Mouse (Mus musculus) heart, embryonic 11.5 days (tissue): ENCODE measurements around the gene Rere. TPM values are rescaled to one million over a fixed set of nuclear protein-coding genes. Genes with fewer than 3 reads are reported as not detected.

Source experiments
- ATAC-seq: fragments of 200-750 bp; cut with Nextera tagmentation; replicated peaks from 2 replicates; pipeline ENCODE4 v1.8.0; 2017; ENCODE audit warnings: moderate library complexity; ENCODE audit not compliant: insufficient number of reproducible peaks, low FRiP score, low TSS enrichment
- H3K27ac ChIP-seq: fragments of 300-500 bp; sonication (generic); 2 replicates; pipeline ENCODE4 v1.5.1; 2014; ENCODE audit warnings: mild to moderate bottlenecking, low read depth, low read length
- H3K27me3 ChIP-seq: fragments of 300-500 bp; sonication (generic); 2 replicates; pipeline ENCODE4 v1.6.1; 2014; ENCODE audit warnings: mild to moderate bottlenecking, low read length, mixed read lengths; ENCODE audit not compliant: control insufficient read depth, insufficient read depth
- H3K36me3 ChIP-seq: fragments of 300-500 bp; sonication (generic); 2 replicates; pipeline ENCODE4 v1.6.1; 2014; ENCODE audit warnings: mild to moderate bottlenecking, low read length, moderate library complexity, mixed read lengths; ENCODE audit not compliant: control insufficient read depth, insufficient read depth
- H3K4me1 ChIP-seq: fragments of 300-500 bp; sonication (generic); 2 replicates; pipeline ENCODE4 v1.6.1; 2014; ENCODE audit warnings: low read length; ENCODE audit not compliant: control insufficient read depth, insufficient read depth
- H3K4me2 ChIP-seq: fragments of 300-500 bp; sonication (generic); 2 replicates; pipeline ENCODE4 v1.6.1; 2014; ENCODE audit warnings: mild to moderate bottlenecking, moderate library complexity
- H3K4me3 ChIP-seq: fragments of 300-500 bp; sonication (generic); 2 replicates; pipeline ENCODE4 v1.5.1; 2014; ENCODE audit warnings: low read depth, low read length
- H3K9ac ChIP-seq: fragments of 300-500 bp; sonication (generic); 2 replicates; pipeline ENCODE4 v1.6.1; 2014; ENCODE audit warnings: mild to moderate bottlenecking, low read depth, low read length, moderate library complexity
- H3K9me3 ChIP-seq: fragments of 300-500 bp; sonication (generic); replicated peaks from 2 replicates; pipeline ENCODE4 v1.6.1; 2016; ENCODE audit warnings: low read length; ENCODE audit not compliant: control insufficient read depth
- WGBS: fragments of 180-500 bp; shearing (Covaris S2); extraction: QIAGEN DNeasy Blood & Tissue Kit; methylation state at CpG from one replicate; pipeline ENCODE4 v1.1.7; 2014; ENCODE audit not compliant: insufficient replicate concordance; 5-methylcytosine and 5-hydroxymethylcytosine counted together
- polyA plus RNA-seq: library from polyadenylated mRNA; unstranded; fragments of >200 nt; fragmentation: Nextera tagmentation; extraction: Ambion mirVana; gene quantifications from 2 replicates; pipeline ENCODE4 v1.2.1, GENCODE M21; 2014

Gene Rere
- polyA plus RNA-seq, 1 experiment from 2014 or later: 29.1 TPM

DNA sequence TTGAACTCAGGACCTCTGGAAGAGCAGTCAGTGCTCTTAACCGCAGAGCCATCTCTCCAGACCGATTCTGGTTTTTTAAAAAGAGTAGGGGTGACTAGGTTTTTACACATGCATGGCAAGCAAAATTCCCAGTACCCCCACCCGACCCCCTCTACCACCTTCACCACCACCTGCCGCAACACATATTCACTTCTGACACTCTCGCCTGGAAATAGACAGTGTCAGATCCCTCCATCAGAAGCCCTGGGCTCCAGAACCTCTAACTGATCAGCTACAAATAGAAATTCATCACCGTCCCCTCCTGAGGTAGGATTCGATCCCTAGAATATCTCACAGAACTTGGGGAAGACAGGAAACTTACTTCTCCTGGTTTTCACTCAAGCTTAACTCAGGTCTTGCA lies 21.9 kb upstream of the Rere start:
- Histone ChIP-seq H3K9ac (no peak overlapping the region), H3K4me2 (no peak overlapping the region), H3K36me3 (peaks cover 3% of the 10 kb centered on the region), H3K27me3 (no peaks in the 10 kb centered on the region), H3K4me3 (no peak overlapping the region), H3K27ac (no peak overlapping the region), H3K9me3 (no peaks in the 10 kb centered on the region), H3K4me1 (peaks cover 18% of the 10 kb centered on the region)
- ATAC-seq: no peak
- 90% methylated on average over 7 of the region's 7 CpGs for WGBS

DNA sequence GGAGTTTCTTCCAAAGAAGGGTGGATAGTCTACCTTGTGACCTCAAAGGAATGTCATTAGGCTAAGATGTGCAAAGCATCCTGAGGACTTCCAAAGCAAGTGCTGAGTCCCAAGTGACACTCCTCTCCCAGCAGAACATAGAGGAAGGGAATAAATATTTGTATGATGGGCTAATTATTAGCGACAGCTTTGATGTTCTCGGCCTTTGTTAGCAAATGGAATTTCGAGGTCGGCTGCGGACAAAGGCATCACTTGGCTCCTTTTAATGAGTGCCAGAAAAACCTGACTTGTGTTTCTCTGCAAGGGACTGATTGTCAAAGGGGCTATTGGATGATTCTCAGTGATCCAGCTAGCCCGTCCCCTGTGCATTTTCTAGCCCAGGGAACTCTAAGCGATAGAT lies 21.3 kb upstream of the Rere start:
- no peaks in the 10 kb centered on the region for H3K9me3 ChIP-seq
- 77% methylated on average over 7 of the region's 7 CpGs for WGBS
- no peaks in the 10 kb centered on the region for H3K27me3 ChIP-seq
- H3K36me3 ChIP-seq: peaks cover 3% of the 10 kb centered on the region
- H3K9ac ChIP-seq: no peak overlapping the region
- no peak overlapping the region for H3K27ac ChIP-seq
- H3K4me1 ChIP-seq: peaks cover 18% of the 10 kb centered on the region
- no peak overlapping the region for H3K4me3 ChIP-seq
- no peak for ATAC-seq
- no peak overlapping the region for H3K4me2 ChIP-seq

DNA sequence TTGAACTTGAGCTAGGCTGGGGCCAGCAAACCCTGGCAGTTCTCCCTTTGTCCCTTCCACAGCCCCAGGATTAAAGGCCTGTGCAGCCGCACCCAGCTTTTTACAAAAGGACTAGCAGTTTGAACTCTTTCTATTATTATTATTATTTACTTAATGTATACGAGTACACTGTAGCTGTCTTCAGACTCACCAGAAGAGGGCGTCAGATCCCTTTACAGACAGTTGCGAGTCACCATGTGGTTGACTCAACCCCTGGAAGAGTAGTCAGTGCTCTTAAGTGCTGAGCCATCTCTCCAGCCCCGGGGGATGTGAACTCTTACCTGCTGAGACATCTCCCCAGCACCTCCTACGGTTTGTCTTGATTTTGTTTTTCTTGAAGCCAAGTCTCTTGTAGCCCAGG lies 20.7 kb upstream of the Rere start:
- Histone ChIP-seq H3K4me3 (no peak overlapping the region), H3K4me2 (no peak overlapping the region), H3K27ac (no peak overlapping the region), H3K4me1 (peaks cover 18% of the 10 kb centered on the region), H3K36me3 (peaks cover 2% of the 10 kb centered on the region), H3K9ac (no peak overlapping the region), H3K27me3 (no peaks in the 10 kb centered on the region), H3K9me3 (no peaks in the 10 kb centered on the region)
- 36% methylated on average over 6 of the region's 6 CpGs for WGBS
- no peak for ATAC-seq

DNA sequence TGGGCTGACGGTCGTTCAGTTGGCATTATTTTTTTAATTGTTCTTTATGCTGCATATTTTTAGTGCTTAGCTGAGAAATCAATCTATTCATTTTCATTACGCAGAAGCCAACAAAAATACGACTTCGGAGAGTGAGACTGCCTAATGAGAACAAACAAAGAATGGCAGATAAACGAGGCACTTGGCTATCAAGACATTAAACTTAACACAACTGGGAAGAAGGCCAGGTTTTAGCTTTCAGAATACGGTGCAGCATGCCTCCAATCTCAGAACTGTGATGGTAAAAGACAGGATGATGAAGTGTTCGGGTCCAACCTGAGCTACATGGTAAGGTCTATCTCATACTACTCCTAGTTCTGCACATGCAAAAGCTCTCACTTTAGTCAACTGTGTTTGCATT lies 19.1 kb upstream of the Rere start:
- 79% methylated on average over 8 of the region's 8 CpGs for WGBS
- H3K27me3 ChIP-seq: no peaks in the 10 kb centered on the region
- no peak overlapping the region for H3K4me2 ChIP-seq
- no peaks in the 10 kb centered on the region; the same call in 1 of the 2 replicates for H3K36me3 ChIP-seq
- peaks cover 14% of the 10 kb centered on the region for H3K4me1 ChIP-seq
- no peak overlapping the region for H3K9ac ChIP-seq
- no peak overlapping the region for H3K4me3 ChIP-seq
- H3K27ac ChIP-seq: no peak overlapping the region
- H3K9me3 ChIP-seq: no peaks in the 10 kb centered on the region
- ATAC-seq: no peak

DNA sequence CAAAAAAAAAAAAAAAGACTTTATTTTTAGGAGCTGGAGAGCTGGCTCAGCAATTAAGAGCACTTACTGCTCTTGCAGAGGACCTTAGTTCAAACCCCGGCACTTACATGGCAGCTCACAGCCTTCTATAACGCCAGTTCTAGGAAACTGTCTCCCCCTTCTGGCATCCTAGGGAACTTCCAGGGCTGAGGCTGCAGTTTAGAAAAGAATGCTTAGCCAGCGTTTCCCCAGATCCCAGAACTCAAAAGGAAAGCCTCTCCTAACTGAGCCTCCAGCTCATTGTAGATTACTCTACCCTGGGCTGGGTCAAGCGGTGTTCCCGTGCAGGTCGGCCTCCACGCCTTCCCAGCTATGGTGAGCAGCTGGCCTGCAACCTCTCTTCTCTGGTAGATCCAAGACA lies 16.5 kb upstream of the Rere start:
- H3K27me3 ChIP-seq: no peaks in the 10 kb centered on the region
- H3K4me1 ChIP-seq: peaks cover 13% of the 10 kb centered on the region
- H3K36me3 ChIP-seq: no peaks in the 10 kb centered on the region; the same call in 1 of the 2 replicates
- WGBS: 49% methylated on average over 7 of the region's 7 CpGs
- no peak overlapping the region for H3K27ac ChIP-seq
- H3K4me2 ChIP-seq: no peak overlapping the region
- no peaks in the 10 kb centered on the region for H3K9me3 ChIP-seq
- no peak for ATAC-seq
- no peak overlapping the region for H3K4me3 ChIP-seq
- H3K9ac ChIP-seq: no peak overlapping the region

DNA sequence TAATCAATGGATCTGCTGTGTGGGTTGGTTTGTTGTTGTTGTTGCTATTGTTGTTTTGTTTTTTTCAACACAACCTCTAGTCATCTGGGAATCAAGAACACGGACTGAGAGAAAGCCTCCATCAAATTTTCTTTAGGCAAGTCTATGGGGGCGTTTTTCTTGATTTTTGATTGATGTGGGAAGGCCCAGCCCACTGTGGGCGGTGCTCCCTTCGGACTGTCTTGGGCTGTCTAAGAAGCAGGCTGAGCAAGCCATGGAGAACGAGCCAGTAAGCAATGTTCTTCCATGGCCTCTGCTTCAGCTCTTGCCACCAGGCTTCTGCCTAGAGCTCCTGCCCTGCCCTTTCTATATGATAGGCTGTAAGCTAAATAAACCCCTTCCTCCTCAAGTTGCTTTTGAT lies 16.0 kb upstream of the Rere start:
- ATAC-seq: no peak
- 69% methylated on average over 5 of the region's 5 CpGs for WGBS
- Histone ChIP-seq H3K4me3 (no peak overlapping the region), H3K4me2 (no peak overlapping the region), H3K36me3 (no peaks in the 10 kb centered on the region; the same call in 1 of the 2 replicates), H3K9me3 (no peaks in the 10 kb centered on the region), H3K4me1 (peaks cover 14% of the 10 kb centered on the region), H3K27me3 (no peaks in the 10 kb centered on the region), H3K27ac (no peak overlapping the region), H3K9ac (no peak overlapping the region)

GRCm38 (mm10) chr4:150266655-150267223 lies 14.7 kb upstream of the Rere start:
- H3K4me2 ChIP-seq: no peak overlapping the region
- no peak for ATAC-seq
- H3K27me3 ChIP-seq: no peaks in the 10 kb centered on the region
- H3K36me3 ChIP-seq: no peaks in the 10 kb centered on the region; the same call in 1 of the 2 replicates
- H3K4me3 ChIP-seq: no peak overlapping the region
- peaks cover 14% of the 10 kb centered on the region for H3K4me1 ChIP-seq
- 76% methylated on average over 21 of the region's 21 CpGs for WGBS
- no peaks in the 10 kb centered on the region for H3K9me3 ChIP-seq
- no peak overlapping the region for H3K27ac ChIP-seq
- no peak overlapping the region for H3K9ac ChIP-seq

DNA sequence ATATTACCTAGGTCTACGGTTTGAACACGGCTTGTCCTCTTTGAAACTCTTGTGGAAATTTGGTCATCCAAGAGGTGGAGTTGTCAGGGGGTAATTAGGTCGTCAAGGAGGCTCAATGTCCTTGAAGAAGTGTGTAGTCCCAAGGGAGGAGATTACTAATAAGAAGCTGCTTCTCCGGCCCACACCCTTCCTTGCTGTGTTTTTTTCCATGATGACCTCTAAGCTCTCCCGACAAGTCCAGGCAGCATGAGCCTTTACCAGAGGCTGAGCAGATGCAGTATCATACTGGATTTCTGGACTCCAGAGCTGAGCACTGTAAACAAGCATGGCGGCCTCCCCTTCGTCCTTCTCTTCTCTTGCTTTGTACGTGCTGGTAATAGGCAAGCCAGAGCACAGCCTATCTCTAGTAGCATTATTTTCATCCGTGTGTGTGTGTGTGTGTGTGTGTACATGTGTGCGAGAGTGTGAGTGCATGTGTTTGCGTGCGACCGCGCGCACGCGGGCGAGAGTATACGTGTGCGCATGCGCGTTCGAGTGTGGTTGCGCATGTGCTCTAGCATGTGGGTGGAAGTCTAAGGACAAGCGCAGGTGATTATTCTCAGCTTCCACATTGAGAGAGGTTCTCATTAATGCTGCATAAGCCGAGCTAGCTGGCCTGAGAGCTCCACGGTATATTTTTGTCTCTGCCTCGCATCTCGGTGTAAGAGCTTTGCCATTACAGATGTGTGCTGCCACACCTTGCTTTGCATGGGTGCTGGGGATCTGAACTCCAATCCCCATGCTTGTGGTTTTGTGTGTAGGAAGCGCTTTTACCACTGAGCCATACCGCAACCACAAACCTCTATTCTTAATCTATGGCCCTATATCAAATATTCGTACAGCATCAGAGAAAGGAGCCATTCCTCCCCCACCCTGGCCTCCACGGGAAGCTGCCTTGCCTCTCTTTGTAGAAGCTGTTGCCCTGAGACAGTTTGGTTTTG lies 12.5 kb upstream of the Rere start:
- WGBS: 82% methylated on average over 33 of the region's 33 CpGs
- no peaks in the 10 kb centered on the region for H3K27me3 ChIP-seq
- no peak overlapping the region for H3K4me3 ChIP-seq
- no peak overlapping the region for H3K4me2 ChIP-seq
- H3K4me1 ChIP-seq: peaks cover 27% of the 10 kb centered on the region
- no peaks in the 10 kb centered on the region for H3K36me3 ChIP-seq
- ATAC-seq: no peak
- no peak overlapping the region for H3K9ac ChIP-seq
- no peaks in the 10 kb centered on the region for H3K9me3 ChIP-seq
- 0 out of 2 replicates have a peak overlapping the region, but pooled peaks have one; percentile 2 for H3K27ac ChIP-seq
